Mouse (Mus musculus) ES-Bruce4 (cell line): ENCODE measurements around the gene Mfsd10.

Experiments used
- CTCF ChIP-seq: IDR thresholded peaks from one replicate; pipeline ENCODE4 v1.8.1; 2011; ENCODE audit warnings: low read depth, low read length
- EP300 ChIP-seq: IDR thresholded peaks from 2 replicates; pipeline ENCODE4 v1.6.1; 2011; ENCODE audit warnings: low read depth, low read length; ENCODE audit not compliant: insufficient read depth
- POLR2A ChIP-seq: IDR thresholded peaks from one replicate; pipeline ENCODE4 v1.8.1; 2011; ENCODE audit warnings: low read length; ENCODE audit not compliant: insufficient read depth

DNA sequence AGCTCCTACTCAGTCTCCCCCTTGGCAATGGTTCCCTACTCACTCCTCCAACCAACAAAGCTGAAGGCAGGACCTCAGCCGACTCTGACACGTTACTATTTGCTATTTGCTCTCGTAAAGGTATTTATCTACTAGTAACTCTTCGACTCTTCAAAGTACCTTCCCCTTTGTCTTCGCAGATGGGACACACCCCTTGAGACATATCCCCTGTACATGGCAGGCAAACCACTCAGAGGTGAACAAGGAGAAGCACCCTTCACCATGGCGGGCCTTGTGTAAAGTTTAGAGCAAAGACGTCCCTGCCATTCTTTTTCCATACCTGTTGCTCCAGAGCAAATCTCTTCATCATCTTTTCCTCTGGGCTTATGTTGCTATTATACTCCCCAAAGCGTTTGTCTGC is 20.5 kb upstream of the Mfsd10 start:
- TF ChIP-seq POLR2A = no peak
- no peak for TF ChIP-seq CTCF
- no peak for TF ChIP-seq EP300
